Mouse (Mus musculus): ENCODE data around the gene B3glct.
A peak's percentile ranks its signal among the peaks of the same experiment; 100 is the strongest.

Gene B3glct

DNA sequence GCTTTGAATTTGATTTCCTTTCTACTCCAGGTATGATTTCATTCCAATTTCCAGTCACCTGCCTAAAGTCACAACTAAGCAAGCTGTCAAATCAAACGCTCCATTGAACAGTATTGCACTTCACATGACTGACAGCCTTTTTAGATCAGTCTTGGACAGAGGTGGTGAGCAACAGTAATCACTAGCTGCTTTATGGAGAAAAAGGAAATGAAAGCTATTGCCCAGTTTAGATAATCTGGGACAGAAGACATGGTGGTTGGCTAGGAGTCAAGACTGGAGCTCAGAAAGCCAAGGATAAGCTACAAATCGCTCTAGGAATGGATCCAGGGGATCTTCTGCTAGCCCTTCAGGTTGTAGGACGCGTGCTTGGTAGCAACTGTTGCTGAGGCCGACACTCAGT lies 14.6 kb upstream of the B3glct start:
- DNase-seq (ENCODE audit: low read depth, low spot score) = no peak

DNA sequence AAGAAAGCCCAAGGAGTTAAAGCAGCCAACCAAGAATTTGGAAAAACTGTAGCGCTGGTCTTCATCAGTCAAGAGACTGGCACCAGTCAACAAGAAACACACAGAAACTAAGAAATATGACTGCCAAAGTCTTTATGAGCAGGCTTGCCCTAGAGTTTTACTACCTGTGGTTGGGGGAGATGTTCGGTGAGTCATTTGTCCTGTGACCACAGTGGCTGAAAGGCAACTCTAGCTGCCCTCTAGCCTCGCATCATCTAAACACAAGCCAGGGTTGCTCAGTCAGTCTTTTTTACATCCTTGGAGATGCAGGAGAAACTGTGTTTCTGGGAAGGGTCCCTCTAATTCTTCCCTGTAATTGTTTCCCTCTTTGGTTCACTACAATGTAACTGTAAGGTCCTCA lies 834 bp upstream of the B3glct start:
- no peak for DNase-seq (ENCODE audit: low read depth, low spot score)

DNA sequence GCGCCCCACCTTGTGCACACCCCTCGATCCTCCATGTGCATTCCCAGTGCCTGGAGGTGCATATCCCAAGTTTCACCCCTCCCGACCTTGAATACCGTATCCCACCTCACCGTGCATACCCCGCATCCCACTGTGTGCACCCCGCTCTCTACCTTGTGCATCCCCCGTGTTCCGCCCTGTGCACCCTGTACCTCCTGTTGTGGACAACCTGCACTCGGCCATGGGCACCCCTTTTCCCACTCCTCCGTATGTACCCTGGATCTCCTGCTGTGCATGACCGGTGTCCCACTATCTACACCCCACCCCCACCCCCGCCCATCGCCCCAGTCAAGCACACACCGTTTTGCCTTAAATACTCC lies 939 bp downstream of the B3glct start:
- no peak for DNase-seq (ENCODE audit: low read depth, low spot score)

DNA sequence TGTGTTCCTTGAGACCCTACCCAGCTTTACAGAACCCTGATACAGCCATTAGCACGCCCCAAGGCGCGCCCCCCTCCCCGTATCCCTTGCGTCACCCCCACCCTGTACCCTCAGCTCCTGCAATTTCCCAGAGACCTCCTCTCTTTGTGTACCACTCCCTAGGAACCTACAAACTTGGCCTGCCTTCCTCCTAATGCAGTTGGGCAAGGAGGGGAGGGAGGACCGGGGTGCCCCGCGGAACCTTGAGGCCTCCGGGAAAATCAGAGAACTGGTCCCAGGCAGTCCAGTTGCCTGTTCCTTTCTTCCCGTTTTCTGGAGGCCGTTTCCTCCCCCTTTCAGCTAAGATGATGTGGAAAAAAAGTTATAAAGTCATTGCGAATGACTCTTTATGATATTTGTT lies 1.3 kb downstream of the B3glct start:
- no peak for DNase-seq (ENCODE audit: low read depth, low spot score)

DNA sequence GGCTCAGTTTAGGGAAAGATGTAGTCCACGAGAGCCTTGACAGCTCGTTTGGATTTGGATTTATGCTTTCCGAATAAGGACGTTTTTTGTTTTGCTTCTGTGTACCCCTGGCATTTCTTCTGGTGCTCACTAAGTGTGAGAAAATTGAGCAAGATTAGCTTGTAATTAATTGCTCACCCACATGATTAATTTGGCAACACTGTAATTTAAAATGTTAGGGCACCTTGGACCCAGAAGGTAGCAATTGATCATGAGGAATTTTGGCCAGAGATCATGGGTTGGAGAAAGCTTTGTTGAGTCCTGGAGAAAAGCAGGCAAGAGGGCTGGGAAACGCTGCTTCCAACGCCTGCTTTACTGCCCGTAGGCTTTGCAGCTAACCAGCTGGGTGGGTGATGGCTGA lies 1.9 kb downstream of the B3glct start:
- DNase-seq (ENCODE audit: low read depth, low spot score) = no peak

DNA sequence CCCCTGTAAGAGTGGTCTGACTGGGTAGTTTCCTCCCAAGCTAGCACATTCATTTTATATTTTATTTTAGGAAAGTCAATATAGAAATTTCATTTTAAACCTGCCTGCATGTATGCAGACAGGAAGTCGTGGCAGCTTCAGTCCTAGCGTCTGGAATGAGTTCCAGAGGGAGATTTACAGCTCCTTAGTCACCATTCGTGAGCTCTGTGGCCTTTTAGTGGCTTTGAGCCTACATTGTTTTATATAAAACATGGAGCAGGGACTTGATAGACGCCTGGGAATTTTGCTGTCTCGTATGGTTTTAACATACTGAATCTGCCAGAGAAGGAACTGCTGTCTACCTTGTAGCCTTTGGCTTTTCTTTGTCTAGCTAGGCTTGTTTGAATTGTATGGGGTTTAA lies 2.9 kb downstream of the B3glct start:
- DNase-seq (ENCODE audit: low read depth, low spot score) = no peak

DNA sequence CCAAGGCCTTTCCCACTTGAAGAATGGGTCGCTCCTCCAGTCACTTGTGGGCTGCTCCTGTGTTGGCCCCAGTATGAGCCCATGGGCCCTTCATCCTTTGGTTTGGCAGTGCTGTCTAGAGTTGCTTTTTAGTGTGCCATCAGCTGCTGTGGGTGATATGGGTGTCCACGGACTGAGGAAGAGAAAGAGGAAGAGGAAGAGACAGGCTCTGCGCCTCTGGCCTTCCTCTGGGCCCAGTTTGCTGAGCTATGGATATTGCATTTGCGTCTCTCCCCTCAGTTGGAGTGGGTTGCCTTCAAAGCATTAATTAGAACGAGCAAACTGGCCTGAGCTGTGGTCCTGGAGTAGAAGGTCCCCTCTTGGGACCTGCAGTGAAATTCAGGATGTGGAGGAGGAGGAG lies 11.8 kb downstream of the B3glct start:
- no peak for DNase-seq (ENCODE audit: low read depth, low spot score)

DNA sequence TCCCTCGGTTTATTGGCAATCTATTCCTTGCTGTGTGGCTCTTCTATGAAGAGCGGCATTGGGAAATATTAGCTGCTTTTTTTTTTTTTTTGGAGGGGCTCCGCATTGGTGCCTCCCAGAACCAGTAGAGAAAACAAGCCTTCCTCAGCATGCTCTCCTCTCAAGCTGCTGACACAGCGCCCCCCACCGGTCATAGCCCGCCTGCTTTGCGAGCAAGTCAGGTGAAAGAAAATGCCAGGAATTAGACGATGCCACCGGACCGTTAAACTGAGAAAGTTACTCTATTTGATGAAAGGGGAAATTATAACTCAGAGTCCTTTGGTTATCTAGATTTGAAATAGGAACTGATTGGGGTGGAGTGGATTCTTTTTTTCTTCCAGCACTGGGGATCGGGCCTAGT lies 14.5 kb downstream of the B3glct start:
- DNase-seq (ENCODE audit: low read depth, low spot score) = no peak

DNA sequence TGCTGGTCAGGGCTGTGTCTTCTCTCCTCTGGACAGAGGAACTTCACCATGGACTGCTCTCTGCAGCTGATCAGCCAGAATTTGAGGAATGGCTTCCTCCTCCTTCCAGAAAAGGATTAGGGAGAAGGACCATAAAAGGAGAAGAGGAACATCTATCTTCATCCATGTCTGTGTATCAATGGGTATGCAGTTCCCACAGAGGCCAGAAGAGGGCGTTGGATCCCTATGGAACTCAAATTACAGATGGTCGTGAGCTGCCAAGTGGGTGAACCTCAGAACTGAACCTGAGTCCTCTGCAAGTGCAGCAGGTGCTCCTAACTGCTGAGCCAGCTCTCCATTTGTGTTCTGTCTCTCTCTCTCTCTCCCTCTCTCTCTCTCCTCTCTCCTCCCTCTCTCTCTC lies 15.2 kb downstream of the B3glct start:
- no peak for DNase-seq (ENCODE audit: low read depth, low spot score)

DNA sequence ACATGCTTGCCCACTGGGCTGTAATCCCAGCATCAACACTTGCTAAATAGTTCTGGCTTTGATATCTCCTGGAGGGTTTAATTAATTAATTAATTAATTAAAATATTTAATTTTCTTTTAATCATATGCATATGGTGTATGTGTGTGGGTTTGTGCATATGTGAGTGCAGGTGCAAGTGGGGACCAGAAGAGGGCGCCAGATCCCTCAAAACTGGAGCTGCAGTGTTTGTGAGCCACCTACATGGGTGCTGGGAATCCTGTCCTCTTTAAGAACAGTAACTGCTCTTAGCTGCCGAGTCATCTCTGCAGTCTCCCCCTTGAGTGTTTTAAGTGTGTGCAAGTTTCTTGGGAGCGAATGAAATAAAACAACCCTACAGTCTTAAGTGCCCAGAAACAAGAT lies 15.9 kb downstream of the B3glct start:
- no peak for DNase-seq (ENCODE audit: low read depth, low spot score)

DNA sequence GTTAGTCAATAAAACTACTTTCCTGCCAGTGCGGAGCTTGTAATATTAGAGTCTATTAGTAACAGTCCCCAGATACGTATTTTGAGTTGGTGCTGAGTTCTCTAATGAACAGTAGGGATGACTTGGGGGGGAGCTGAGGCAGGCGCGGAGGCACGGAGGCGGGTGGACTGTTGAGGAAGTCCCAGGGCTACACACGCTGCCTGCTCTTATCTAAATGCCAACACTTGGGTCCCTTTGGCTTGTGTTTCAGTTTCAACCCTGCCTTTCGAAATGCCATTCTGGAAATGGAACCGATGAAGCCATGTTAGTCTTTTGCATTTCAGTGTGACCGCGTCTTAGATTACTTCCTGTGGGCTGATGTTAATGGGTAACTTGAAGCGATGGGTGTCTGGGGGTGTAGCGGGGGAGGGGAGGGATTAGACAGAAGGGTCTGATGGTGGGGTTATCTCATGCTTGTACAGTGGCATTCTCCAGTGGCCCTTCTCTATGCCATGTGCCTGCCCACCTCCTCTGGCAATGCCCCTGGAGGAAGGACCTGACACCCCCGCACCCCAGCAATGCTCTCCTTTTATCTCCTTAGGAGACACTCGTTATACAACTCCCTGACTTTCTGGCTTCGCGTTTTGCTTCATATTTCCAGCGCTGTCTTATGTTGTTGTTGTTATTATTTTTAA lies 17.2 kb downstream of the B3glct start:
- DNase-seq (ENCODE audit: low read depth, low spot score) = no peak

DNA sequence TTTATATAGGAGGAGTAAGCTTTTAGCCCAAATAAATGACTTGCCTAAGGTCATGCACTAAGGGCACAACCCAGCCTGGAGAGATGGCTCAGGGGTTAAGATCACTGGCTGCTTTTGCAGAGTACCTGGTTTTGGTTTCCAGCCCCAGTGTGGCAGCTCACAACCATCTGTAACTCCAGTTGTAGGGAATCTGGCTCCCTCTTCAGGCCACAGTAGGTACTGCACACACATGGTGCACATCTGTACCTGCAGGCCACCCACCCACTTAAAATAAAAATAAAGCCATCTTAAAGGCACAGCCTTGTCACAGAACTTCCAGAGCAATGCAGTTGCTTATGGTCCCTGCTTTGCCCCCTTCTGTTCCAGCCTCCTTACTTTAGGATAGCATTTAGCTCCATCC lies 24.7 kb downstream of the B3glct start:
- DNase-seq (ENCODE audit: low read depth, low spot score) = peak; percentile 17

DNA sequence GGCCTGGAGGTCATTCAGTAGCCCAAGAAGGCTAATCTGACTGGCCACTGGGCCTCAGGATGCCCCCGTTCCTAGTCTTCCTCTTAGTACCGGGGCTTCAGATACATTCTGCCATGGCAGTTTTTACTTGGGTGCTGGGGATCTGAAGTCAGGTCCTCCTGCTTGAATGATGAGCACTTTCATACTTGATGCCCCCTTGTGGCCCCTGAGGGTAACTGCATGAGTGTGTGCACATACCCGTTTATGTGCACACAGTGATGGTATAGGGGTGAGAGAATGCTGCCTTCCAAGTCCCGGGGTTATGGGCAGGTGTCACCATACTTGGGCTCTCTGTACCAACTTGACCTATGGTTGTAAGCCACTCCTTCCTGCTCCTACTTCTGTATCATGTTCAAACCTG lies 33.5 kb downstream of the B3glct start:
- DNase-seq (ENCODE audit: low read depth, low spot score) = no peak

DNA sequence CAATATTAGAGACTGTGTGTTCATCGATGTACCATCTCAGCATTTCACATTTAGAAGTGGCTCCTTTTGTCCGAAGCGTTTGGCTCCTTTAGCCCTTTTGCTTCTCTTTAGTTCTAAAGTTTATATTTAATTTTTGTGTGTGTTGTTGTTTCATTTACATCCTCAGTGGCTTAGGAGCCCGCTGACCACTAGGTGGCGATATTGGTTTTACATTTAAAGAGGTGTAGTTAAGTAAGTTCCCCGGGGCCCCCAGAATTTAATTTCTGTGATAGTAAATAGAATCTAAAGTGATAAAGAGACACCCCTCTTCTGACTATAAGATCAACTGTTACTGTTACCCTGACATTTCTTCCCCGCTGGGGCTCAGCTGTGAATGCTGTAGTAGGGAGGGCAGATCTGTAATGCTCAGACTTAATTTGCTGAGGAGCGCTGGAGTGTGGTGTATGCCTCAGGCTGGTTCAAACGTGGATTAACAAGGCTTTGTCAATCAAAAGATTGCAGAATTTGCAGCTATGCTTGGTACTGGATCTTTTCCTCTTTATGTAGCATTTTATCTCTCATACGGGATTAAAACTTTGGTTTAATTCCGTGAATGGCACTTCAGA lies 35.2 kb downstream of the B3glct start:
- DNase-seq (ENCODE audit: low read depth, low spot score) = peak; percentile 74

DNA sequence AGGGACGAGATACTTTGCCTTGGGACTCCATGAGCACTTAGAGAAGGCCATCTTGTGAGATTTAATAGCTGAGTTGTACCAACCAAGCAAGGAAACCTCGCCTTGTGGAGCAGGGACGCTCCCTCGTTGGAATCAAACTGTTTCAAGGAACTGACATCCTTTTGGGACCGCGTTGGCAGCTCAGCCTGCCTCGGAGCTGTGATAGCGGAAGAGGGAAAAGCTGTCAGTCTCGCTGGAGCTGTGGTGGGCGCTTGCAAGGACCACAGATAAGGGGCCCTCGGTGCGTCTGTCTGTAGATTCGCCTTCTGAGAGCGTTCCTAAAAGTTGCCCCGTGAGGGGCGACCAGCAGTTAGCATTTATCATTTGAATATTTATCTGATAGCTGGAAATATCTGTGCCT lies 35.8 kb downstream of the B3glct start:
- no peak for DNase-seq (ENCODE audit: low read depth, low spot score)

DNA sequence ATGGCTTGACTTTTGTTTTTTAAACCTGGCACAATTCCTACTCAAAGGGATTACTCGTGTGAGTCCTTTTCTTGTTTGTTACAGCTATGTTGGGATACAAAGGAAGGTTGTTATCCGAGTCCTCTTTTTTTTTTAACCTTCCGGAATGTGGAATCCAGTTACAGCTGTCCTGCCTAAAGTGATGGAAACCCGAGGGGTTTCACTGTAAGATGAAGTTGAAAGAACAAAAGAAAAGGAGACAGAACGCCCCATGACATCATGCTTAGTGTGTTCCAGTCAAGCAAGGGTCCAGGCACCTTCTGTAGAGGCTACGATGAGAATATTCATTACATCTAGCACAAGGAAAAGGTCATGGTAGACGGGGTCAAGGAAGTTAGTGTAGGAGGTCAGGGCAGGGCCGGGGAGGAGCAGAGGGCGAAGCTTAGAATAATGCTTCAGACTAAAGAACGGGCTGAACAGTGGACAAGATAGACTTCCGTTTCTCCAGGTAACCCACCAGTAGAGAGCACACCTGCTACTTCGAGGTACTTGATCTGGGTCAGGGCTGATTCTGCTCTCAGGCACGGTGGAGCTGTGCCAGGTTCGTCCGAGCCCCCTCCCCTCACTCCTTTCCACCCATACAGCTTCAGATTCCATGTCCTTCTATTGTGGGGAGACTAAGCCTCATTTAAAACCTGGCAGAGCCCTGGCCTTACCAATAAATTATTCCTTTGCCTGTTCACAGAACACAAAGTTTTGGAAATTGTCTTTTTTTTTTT lies 37.7 kb downstream of the B3glct start:
- DNase-seq (ENCODE audit: low read depth, low spot score) = no peak

DNA sequence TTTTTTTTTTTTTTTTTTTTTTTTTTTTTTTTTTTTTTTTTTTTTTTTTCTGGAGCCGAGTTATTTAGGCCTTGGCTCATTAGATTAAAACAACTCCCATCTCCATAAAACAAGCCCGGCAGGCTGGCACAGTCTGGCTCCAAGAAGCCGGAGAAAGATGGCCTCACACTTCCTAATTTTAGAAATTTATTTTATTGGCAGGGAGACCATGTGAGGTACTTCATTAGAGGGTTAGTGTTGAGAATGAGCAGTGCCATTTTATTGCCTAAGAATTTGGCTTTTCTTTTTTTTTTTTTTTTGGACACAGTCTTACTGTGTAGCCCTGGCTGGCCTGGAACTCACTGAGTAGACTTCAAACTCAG lies 38.3 kb downstream of the B3glct start:
- DNase-seq (ENCODE audit: low read depth, low spot score) = no peak

DNA sequence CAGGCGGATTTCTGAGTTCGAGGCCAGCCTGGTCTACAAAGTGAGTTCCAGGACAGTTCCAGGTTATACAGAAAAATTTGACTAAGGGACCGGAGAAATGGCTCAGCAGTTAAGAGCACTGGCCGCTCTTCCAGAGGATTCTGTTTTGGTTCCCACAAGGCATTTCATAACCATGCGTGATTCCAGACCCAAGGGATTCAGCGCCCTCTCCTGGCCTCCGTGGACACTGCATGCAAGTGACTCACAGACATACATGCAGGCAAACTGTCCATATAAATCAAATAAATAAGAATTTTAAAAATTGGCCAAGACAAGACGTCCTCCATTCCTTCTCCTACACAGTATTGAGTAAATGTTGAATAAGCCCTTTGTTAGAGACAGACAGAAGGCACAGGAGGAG lies 53.7 kb downstream of the B3glct start:
- DNase-seq (ENCODE audit: low read depth, low spot score) = no peak

DNA sequence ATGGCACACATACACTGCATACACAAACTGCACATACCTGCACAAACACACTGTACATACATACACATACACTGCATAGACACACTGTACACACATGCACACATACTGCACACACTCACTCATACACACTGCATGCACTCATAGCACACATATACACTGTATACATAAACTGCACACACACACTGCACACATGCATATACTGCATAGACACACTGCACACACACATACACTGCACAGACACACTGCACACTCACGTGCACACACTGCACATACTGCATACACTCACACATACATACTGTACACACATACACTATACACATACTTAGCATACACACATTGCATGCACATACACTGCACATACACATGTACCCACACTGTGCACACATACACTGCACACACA lies 59.2 kb downstream of the B3glct start:
- no peak for DNase-seq (ENCODE audit: low read depth, low spot score)

DNA sequence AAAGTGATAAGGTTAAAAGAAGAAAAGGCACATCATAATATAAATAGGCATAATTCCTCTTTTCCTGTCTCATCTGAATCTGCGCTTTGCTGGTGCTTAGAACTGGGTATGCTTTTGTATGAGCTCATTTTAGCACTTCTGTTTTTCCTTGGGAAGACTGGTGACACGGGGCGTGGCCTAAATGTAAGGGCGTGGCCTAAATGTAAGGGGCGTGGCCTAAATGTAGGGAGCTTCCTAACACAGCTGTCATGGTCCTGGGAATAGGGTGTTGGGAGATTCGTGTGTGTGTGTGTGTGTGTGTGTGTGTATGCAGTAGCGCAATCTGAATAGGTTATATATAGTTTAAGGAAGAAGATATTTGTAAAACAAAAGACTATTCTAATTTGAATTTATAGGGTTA lies 62.1 kb downstream of the B3glct start:
- DNase-seq (ENCODE audit: low read depth, low spot score) = no peak

DNA sequence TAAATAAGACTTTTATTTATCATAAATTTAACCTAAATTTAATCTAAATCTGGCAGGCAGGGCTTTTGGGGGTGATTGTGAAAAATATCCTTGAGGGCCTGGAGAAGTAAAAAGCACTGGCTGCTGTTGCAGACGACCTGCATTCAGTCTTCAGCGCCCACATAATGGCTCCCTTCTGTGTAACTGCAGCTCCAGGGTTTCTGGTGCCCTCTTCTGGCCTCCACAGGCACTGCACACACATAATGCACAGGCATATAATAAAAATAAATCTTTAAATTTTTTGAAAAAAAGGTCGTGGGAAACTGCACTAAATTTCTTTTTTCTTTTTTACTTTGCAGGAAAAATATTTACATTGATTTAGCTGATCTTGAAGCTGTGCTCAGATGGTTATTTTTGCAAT lies 62.7 kb downstream of the B3glct start:
- no peak for DNase-seq (ENCODE audit: low read depth, low spot score)

DNA sequence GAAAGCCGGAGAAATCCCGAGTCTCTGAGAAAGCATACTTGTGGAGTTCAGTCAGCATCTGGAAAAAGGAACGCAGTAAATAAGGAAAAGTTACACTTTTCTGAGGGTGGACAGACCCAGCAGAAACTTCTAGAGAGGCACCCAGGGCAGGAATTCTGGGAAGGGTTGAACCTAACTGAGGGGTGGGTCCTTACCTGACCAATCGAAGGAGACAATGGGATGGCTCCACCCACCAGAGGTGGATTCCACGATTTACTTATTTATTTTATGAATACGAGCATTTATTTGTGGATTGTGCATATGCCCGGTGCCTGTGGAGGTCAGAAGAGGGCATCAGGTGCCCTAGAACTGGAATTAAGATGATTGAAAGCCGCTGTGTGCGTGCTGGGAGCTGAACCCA lies 64.3 kb downstream of the B3glct start:
- DNase-seq (ENCODE audit: low read depth, low spot score) = no peak

DNA sequence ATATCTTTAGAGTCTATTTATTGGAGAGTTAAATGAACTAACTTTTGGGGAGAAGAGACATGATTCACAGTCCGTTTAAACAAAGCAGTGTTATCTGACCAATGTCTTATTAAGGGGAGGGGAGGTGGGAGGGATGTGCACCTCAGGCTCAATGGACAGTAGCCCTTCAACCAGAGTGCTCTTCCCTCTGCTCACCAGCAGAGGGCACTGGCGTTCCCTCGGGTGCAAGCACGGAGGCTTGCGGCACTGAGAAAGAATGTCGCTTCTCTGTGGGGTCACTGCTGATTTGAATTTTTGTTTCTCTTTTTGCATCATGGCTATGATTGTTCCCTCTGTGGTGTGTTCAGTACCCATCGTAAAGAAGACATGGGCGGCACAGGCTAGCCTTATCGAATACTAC lies 67.0 kb downstream of the B3glct start:
- peak; percentile 14 for DNase-seq (ENCODE audit: low read depth, low spot score)
